Mouse (Mus musculus): Measurements from ENCODE around the gene Ralgapa2.
A peak's percentile ranks its signal among the peaks of the same experiment; 100 is the strongest.

The Ralgapa2 gene

DNA sequence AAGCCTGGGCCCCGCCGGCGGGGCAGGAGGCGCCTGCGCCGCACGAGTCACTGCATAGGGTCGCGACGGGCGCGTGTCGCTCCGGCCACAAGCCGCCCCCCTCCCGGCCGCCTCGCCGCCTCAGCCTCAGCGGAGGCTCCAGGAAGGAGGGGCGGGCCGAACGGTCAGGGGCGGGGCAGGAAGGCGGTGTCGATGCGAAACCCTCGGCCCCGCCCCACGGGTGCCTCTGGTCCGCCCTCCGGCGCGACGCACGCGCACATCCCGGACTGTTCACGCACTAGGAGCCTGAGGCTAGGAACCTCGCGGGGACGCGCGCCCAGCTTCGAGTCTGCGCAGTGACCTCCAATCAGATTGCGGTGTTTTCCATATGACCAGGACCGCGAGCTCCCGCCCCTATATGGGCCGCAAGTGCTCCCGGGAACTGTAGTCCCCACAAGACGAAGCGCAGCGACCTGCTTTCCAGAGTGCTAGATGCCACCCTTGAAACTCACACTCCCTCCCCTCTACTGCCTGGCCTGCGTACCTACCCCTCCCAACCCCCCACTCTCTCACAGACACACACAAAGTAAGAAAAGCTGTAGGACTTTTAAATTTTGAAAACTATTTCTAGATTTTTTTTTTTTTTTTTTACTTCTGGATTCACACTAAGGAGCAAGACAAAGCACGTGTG is at the start of gene Ralgapa2:
Gene Ralgapa2 (minus strand): TSS at position 434 of the 670 bp plus-strand sequence.
- peak; percentile 99 for DNase-seq

DNA sequence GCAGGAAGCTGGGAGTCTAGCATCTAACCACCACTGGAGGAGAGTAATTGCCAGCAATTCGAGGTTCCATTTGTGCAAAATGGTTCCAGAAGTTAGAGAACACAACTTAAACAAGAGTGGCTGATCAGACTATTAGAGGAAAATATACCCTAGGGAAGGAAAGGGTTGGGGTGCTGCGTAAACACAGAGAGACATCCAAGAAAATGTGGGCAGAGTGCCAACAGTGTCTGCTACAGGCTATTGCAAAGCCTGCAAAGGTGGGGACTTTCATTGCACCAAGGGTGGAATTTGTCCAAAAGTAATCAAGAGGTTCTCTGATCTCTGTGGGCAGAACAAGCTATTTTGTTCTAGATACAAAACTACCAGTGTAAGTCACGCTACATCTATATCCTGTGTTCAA is 49.4 kb upstream of the Ralgapa2 start:
- DNase-seq: no peak

DNA sequence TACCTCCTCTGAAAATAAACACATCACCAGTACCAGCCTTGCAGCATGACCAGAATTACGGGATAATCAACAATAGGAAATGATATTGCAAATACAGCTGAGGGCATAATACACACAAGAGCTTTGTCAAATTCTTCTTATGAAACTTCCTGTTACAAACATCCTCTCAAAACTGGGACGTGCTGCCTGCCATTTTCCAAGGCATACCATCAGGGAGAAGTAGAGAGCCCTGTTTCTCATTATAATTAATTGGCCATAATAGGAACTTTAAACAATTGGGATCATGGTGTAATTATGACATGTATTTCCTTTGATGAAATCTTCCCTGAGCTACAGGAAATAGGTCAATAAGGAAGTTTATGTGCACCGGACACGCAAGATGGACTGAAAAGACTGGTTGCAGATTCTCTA is 48.5 kb upstream of the Ralgapa2 start:
- no peak for DNase-seq

DNA sequence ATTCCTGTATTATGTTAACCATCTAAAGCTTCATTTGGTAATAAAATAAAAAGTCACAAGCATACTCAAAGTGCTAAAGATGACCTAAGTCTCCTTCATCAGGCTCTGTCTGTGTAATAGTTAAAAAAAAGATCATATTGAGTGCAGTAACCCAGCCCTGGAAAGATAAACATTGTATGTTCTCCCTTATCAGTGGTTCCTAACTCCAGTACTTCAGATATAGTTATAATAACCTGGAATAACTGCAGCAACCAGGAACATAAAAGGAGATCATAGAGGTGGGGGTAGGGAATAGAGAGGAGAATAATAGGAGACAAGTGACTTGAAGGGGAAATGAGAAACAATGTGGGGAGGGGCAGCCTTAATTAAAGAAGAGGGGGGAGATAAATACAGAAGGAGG is 44.0 kb upstream of the Ralgapa2 start:
- no peak for DNase-seq

DNA sequence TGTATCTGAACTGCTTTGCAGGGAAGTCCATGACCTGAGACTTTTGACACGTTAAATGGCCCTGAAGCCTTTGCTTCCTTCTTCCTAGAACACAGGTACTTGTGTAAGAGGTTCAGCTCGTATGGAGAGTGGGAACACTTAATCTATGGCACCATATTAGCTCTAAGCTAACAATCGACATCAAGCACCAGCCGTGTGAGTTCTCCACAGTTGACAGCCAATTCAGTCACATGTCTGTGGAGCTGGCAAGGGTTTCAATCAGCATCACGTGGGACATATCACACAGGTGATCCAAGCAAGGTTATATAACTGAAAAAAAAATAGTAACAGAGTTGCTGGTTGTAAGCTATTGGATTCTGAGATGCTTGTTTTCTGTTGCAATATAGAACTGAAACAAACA is 43.2 kb upstream of the Ralgapa2 start:
- no peak for DNase-seq

DNA sequence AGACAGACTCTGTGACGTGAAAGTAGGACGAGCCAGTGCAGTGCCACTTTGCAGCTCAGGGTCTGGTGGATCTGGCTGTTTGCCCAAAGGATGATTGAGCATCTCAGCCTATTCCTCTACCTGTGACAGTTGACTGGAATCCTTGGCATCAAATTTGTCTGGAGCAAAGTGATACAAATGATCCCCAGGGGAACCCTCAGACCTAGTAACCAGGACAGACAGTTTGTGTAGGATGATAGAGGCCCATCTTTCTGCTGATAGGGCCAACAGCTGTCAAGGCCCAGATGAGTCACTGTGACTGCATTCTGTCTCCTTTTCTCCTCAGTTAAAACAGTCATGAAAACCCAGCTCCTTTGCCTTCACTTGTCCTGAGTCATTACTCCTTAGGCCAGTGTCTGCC is 41.6 kb upstream of the Ralgapa2 start:
- DNase-seq: no peak

DNA sequence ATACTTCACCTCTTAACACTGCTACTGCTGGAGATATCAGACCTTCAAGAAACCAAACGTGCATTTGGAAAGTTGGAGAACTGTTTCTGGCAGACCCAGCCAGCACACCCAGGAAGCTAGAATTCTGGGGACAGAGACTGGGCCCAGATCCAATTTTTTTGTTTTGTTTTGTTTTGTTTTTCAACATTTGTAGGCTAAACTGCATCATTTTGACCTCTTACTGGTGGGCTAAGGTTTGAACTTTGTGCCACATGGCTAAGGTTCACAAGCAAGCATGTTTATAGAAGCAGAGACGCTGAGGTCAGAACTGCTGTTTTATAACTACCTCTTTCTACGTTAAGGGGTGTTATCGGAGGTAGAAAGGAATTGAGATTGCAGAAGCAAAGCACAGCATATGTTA is 39.7 kb upstream of the Ralgapa2 start:
- DNase-seq: no peak

DNA sequence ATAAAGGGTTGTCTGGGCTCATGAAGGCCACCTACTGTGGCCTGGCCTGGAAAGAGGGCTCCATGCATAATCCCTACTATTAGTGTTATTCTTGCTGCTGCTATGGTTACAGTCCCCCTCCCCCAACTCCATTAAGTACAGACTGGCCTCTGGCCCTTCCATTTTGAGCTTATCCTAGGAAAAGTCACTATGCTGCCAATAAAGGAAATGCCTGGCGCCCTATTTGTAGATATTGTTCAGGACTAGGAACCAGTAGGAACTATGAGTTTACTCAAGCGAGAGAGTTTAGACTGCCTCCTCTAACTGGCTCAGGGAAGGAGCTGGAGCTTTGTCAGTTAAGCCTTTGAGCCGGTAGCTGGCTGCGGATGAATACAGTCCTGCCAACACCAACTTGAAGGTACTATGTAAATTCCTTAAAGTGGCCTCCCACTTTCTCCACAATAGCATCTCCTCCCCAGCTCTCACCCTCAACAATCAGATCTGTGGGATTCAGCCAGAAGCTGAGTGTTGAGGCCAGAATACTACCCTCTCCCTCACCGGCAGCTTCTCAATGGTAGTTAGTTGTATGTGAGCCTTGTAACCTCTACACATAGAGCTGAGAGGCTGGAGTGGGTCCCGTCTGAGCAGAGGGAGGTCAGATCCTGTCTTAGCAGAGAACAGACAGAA is 37.1 kb upstream of the Ralgapa2 start:
- no peak for DNase-seq

DNA sequence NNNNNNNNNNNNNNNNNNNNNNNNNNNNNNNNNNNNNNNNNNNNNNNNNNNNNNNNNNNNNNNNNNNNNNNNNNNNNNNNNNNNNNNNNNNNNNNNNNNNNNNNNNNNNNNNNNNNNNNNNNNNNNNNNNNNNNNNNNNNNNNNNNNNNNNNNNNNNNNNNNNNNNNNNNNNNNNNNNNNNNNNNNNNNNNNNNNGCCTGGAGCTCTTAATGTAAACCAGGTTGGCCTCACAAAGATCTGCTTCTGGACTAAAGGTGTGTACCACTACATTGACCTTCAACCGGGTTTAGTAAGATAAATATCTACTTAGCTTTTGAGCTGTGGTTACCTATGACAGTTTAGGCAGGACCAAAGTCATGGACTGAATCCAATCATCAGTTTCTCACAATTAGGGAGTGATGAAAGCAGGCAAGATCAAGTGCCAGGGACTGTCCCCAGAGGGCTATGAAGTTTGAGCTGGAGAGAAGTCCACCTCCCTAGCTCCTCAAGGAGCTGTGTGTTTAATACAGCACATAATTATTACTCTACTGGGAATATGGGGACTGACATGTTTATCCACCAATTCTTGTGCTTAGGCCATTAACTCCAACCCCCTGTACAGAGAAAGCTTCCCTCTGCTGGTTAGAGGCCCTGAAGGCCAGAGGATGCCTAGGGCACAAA is 32.1 kb upstream of the Ralgapa2 start:
- no peak for DNase-seq

DNA sequence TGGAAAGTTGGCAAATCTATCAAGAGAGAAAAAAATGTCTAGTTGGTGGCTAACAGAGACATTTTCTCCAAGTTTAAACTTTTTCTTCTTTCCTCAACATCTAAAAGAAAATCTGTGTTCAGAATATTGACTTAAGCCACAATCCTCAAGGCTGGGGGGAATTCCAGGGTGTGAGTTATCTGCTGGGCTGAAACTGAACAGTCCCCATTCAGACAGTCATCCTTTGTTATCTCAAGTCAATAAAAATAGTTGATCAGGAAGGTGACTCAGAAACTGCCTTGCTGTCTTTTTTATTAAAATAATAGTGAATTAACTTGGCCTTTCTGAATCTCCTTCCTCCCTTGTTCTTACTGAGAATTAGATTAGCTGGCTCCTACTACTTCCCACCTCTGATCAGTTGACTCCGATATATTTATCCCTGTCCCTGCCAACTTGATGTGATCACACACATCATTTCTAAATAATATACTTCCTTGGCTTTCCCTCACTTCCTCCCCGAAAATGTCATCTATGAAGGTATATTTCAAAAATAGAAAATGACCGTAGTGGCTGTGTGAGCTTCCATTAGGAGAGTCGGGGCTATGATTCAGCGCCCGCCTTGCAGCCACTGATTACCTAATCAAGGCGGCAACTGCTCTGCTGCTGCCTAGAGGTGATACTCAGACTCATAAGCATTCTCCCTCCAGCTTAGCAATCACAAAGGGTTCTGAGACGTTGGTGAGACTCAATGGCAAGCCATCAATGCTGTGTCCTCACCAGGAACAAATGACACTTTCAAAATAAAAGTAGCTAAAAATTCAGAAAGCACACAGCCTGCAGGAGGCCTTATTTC is 21.2 kb upstream of the Ralgapa2 start:
- no peak for DNase-seq

DNA sequence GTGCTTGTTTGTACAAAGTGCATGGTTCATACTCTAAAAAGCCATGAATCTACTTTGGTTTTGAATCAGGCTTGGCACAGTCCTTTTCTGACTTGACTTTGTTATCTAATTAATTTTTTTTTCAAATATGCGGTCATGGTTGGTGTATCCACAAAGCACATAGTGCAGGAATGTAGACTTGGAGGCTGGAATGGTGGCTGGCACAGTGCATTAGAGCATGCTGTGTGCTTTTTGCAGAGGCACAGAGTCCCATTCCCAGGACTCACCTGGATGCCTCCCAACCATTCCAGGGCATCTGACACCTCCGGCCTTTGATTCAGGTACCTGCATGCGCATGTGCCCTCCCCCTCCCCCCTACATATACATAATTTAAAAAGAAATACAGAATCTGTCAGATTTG is 20.3 kb upstream of the Ralgapa2 start:
- no peak for DNase-seq

DNA sequence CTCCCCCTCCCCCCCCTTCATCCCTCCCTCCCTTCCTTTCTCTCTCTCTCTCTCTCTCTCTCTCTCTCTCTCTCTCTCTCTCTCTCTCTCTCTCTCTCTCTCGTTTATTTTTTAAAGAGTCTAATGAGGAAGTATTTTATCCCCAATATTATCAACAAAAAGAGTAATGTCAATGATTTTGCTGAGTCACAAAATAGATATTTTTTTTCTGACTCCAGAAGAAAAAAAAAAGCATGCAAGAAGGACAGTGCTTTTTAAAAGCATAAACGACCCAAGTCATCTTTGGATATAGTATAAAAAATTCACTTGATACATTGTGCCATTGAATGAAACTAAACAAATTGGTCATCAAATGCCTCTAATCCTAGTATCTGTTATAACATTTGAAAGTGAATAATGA is 13.3 kb upstream of the Ralgapa2 start:
- DNase-seq: no peak

DNA sequence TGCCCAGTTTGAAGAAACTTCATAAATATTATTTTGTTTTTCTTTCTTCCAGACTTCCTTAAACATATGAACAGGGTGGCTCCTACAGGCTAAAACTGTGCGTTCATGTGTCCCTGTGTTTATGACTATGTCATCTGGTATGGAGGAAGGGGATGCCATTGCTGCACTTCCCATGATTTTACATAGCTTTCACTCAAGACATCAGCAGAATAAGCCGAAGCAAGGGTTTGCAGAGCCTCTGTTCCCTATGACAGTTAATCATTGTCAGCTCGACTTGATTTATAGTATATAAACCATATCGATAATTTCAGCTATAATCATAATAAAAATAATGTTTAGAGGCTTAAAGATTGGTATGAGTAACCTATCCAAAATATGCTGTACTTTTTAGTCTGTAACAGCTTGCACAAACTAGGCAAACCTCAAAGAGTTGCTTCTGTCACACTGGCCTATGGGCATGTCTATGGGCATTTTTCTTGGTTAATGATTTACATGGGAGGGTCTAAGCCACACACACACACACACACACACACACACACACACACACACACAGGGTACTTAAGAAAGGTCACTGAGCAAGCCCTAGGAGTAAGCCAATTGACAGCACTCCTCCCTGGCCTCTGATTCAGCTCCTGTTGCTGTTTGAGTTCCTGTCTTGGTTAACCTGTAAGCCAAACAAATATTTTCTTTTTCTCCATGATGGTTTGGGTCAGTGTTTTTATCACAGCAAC is 12.7 kb upstream of the Ralgapa2 start:
- DNase-seq: no peak

DNA sequence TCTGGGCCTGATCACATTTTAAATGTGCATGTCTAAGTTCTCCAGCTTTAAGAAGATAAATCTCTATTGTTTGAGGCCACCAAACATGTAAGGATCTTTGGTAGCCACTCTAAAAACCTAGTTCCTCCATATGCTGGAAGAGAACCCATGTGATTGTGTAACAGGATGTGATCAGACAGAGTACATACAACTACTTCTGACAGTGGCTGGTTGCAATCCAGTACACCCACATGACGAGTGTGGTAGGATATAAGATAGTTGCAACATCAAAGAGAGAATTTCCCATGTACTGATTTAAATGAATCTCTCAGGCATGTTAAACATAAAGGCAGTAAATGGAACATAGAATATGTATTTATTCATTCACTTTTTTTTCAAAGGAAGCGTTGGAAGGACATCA is 4.8 kb upstream of the Ralgapa2 start:
- DNase-seq: no peak

DNA sequence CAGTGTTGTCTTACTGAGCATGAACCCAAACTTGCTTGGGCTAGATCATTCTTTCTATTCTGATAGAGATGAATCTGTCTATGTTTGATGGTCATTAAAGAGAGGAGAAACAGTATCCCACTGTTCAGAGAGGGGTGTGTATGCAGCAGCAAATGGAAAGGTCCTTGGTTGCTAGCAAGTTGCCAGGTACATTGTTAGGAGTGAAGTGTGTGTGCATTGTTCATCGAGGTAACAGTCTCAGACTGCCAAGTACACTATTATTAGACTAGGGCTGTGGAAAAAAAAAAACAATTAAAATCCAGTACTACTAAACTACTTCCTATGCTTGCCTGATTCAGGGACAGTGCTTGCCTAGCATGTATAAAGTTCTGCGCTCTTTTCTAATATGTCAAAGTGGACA is 2.9 kb upstream of the Ralgapa2 start:
- no peak for DNase-seq

DNA sequence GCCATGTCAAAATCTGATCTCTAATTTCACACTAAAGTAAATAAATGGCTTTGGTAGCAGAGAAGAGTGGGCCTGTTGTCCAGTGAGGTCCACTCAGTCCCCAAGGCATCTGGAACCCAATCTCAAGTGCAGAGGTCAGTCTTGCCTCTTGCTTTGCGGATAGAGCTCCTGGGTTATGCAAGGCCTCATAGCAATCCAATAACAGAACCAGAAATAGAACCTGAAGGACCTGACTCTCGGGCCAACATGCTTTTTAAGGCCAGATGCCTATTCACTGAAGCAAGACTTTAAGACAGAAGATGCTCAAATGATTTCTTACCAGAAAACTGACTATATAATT is 407 bp upstream of the Ralgapa2 start:
- peak; percentile 12 for DNase-seq

DNA sequence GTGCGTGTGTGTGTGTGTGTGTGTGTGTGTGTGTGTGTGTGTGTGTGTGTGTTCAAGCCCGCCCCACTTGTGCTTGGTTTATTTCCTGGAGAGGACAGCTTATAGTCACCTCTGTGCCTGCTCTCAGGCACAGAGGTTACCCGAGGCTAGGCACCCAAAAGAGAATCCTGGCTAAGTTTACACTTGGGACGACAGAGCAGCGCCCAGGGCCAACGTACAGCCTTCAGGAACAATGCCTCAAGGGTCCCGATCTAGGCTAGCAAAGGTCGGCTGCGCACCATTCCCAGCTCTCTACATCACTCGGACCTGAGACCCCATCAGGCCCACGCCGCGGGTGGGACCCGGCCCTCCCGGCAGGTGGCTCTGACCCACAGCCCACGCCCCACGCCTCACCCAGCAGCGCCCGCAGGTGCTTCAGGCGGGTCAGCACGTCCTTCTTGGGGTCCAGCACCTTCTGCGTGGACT is 711 bp downstream of the Ralgapa2 start:
- peak; percentile 52 for DNase-seq

DNA sequence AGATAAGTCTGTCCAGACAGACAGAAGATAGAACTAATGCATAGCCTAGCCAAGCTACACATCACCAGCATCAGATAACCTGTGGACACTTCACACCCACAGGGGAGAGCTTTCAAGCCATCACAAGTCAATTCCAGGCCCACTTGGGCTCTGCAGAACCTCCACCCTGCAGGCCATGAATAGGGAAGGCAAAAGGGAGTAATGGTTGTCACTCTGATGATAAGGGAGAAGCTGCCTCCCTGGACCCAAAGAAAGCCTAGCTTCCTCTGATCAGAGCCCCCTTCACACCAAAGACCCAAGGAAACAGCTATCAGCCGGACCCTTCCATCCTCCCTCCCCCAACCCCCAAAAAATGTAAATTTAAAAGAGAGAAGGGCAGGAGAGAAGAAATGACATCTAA is 1.4 kb downstream of the Ralgapa2 start:
- peak; percentile 11 for DNase-seq

DNA sequence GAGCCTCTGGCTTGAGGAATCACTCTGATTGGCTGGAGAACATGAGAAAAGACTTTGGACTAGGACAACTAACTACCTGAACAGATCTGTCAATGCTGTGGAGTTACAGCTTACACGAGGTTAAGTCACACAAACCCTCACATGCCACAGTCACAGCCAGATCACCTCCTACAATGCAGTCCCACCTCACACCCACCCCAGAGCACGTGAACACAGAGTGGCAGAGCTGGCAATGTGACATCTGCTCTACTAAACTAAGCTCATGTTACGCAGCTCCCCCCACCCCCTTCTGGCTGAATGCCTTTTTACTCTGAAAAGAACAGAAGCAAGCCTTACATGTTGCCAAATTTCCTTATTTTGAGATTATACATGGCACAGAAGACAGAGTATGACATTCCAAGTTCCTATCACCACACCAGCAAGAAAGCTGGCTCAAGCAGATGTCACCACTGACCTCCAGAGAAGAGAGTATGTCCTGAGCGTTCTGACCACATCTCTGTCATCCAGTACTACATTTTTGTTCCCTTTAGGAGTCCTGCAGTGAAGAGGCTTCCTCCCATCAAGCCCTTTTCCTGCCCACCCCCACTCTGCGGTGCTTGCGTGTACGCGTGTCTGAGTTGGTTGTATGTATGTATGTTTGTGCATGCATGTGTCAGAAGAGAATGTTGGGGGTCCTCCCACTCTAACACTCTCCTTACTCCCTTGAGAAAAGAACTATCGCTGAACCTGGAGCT is 9.4 kb downstream of the Ralgapa2 start:
- no peak for DNase-seq

DNA sequence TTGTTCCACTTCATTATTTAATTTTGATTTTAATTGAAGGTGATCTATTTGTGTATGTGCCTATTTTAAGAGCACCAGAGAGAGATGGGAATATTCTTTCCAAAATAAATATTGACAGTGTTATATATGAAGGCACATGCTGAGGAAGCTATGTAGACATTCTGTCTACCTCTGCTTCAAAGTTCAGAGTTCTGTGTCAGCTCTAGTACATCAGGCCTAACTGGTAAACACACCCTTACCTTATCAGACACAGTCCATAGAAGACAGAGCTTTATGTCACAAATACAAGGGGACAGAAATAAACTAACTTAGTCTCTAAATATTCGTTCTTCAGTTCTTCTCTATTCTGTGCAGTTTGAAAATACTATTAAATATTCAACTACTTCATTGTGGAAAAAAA is 12.1 kb downstream of the Ralgapa2 start:
- DNase-seq: no peak

DNA sequence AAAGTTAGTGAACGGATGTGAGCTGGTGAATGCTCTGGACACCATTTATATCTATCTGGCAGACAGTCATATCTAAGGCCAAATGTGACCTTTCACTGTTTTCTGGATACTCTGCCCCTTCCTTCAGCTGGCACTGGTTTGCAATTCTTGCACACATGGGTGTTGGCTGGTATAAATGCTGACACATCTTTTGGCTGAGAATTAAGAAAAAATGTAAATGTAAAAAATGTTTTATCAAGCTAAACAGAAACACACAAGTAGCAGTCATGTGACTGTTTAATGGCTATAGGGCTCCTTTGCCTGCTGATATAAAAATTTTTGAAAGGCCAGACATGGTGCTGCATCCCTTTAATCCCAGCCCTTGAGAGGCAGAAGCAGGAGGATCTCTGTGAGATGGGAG is 13.0 kb downstream of the Ralgapa2 start:
- DNase-seq: no peak

DNA sequence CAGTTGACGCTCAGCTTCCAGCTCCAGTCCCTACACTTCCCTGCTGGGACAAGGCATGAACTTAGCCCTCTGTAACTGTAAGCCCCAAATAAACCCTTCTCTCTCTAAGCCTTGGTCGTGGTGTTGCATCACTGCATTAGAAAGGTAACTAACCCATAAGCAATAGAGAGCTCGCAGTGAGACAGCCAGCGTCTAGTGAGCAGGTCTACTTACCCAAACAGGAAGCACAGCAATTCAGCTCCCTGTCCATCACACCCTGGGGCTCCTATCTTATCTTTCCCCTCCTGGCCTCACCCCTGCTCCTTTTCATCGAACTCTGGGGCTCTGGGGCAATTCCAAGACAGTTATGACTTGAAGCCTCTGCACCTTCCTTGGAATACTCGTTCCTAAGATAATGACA is 13.8 kb downstream of the Ralgapa2 start:
- no peak for DNase-seq
